ENCODE assay signal across 21 mouse cellular contexts in the genomic region with DNA sequence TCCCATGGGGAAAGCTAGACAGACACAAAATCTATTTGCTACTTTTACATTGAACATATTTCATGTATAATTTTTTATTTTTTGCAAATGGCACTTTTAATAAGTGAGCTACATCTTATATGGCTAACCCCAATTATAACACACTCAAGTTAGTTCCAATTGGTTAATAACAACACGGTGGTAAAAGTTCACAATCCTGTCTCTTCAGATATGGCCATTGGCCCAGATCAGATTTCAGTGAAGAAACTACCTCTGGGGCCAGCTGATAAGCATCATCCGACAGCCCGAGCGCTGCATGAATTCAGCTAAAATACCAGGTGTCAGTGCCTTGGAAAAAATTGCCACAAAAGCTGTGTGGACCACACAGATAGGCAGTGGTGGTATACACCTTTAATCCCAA. TPM values are rescaled to one million over a fixed set of nuclear protein-coding genes. Genes with fewer than 3 reads are reported as not detected.
DNase-seq lines count a peak whose midpoint lies in the region; ATAC-seq and TF ChIP-seq lines count a peak whose summit lies in the region.
"Had no signal": no experiment of that assay in that cellular context is flagged by ENCODE, and none has a peak within 500 bp of the region (broad histone marks: within the 10 kb centered on the region; RNA-seq: fewer than 3 reads in every experiment).

No protein-coding gene starts in this region.

- TF ChIP-seq POLR2A in liver, adult 2 months (IDR thresholded peaks at IDR 0.05; ENCODE audit: extremely low read depth, insufficient read depth, low read length), result no peak
- no peak for TF ChIP-seq POLR2A in MEL (IDR thresholded peaks at IDR 0.05; ENCODE audit: control insufficient read depth in 1 of 2, insufficient read depth in 1 of 2, low read depth in 1 of 2, low read length in 2 of 2, poor library complexity in 1 of 2)

- ATAC-seq in liver, embryonic 12.5 days, result no peak
- ATAC-seq in G1E (ENCODE audit: extremely low read depth, insufficient number of reproducible peaks, low FRiP score, poor library complexity, severe bottlenecking), result peak; percentile 62; the same call in 1 of the 2 replicates
- ATAC-seq: activated CD4-positive, CD25-positive, alpha-beta regulatory T cell, adult 4 months; CD4-positive, CD25-positive, alpha-beta regulatory T cell, adult 4 months; Patski had no signal

- peak; percentile 55 for DNase-seq in liver, adult 2 months (ENCODE audit: extremely low read depth, low read depth, low spot score)
- DNase-seq in G1E (ENCODE audit: low spot score) (no peak), MEL (ENCODE audit: low read depth, low spot score) (no peak)
- DNase-seq in kidney, postnatal 25 days, result no peak
- DNase-seq in layer of hippocampus, adult 9-10 months (ENCODE audit: low spot score), result no peak
- DNase-seq: adrenal gland, adult 8-10 months; adrenal gland, postnatal 10 days; adrenal gland, postnatal 14 days; adrenal gland, postnatal 25 days; adrenal gland, postnatal 36 days; B cell, adult 2 months; cerebellum, adult 11 months; cerebellum, adult 11-12 months; cerebellum, adult 18-20 months; cerebellum, adult 2 months; cerebellum, adult 8-10 months had no signal

- no peak for TF ChIP-seq RAD21 in MEL (IDR thresholded peaks at IDR 0.05; ENCODE audit: low read depth, low read length)

- no peaks in the 10 kb centered on the region for H3K27me3 ChIP-seq in liver, adult 2 months (ENCODE audit: control insufficient read depth, insufficient read depth, low read length)
- no peaks in the 10 kb centered on the region for H3K27me3 ChIP-seq in liver, embryonic 12.5 days (replicated peaks)
- H3K27me3 ChIP-seq in G1E (ENCODE audit: insufficient read depth, low read length) (no peaks in the 10 kb centered on the region), MEL (ENCODE audit: control insufficient read depth in 1 of 2, insufficient read depth in 2 of 2, low read length in 2 of 2) (no peaks in the 10 kb centered on the region)
- H3K27me3 ChIP-seq: Patski had no signal

- H3K9me3 ChIP-seq in liver, embryonic 12.5 days (replicated peaks), result no peaks in the 10 kb centered on the region
- H3K9me3 ChIP-seq in G1E (replicated peaks) (no peaks in the 10 kb centered on the region), MEL (replicated peaks; ENCODE audit: insufficient read depth, low read length) (no peaks in the 10 kb centered on the region)

- H3K4me2 ChIP-seq in liver, embryonic 12.5 days, result no peak overlapping the region

- H3K4me1 ChIP-seq in liver, adult 2 months (ENCODE audit: control insufficient read depth, insufficient read depth, low read length), result peaks cover 5% of the 10 kb centered on the region; the same call in 1 of the 2 replicates
- H3K4me1 ChIP-seq in liver, embryonic 12.5 days, result 0 out of 2 replicates have a peak, but pooled peaks cover 8% of the 10 kb centered on the region
- H3K4me1 ChIP-seq in G1E (ENCODE audit: insufficient read depth, low read depth, low read length) (peaks cover 25% of the 10 kb centered on the region), MEL (ENCODE audit: control insufficient read depth in 1 of 2, insufficient read depth in 2 of 2, low read length in 2 of 2) (peaks cover 0 to 4% of the 10 kb centered on the region in 2 experiments; a peak in 2 of 4 replicates)

- peaks cover 9% of the 10 kb centered on the region; the same call in 1 of the 2 replicates for H3K36me3 ChIP-seq in liver, adult 2 months (ENCODE audit: control insufficient read depth, insufficient read depth, low read length)
- H3K36me3 ChIP-seq in liver, embryonic 12.5 days, result peaks cover 9% of the 10 kb centered on the region; the same call in 1 of the 2 replicates
- H3K36me3 ChIP-seq in G1E (replicated peaks) (peaks cover 11% of the 10 kb centered on the region), MEL (ENCODE audit: control insufficient read depth in 1 of 2, insufficient read depth in 2 of 2, low read length in 2 of 2) (peaks cover 0 to 4% of the 10 kb centered on the region in 2 experiments; a peak in 2 of 4 replicates)

- no peak overlapping the region for H3K9ac ChIP-seq in liver, adult 2 months (ENCODE audit: low read depth, low read length)
- no peak overlapping the region for H3K9ac ChIP-seq in liver, embryonic 12.5 days
- no peak overlapping the region for H3K9ac ChIP-seq in MEL (ENCODE audit: control insufficient read depth, low read depth, low read length, poor library complexity, severe bottlenecking)

- H3K79me2 ChIP-seq in liver, adult 2 months (ENCODE audit: control insufficient read depth, insufficient read depth, low read length), result peaks cover 5% of the 10 kb centered on the region; the same call in 1 of the 2 replicates
- no peaks in the 10 kb centered on the region for H3K79me2 ChIP-seq in MEL (ENCODE audit: control insufficient read depth, insufficient read depth, low read length, poor library complexity)

- H3K27ac ChIP-seq in liver, adult 2 months (replicated peaks; ENCODE audit: insufficient read depth, low read depth, low read length), result no peak overlapping the region
- H3K27ac ChIP-seq in liver, embryonic 12.5 days, result no peak overlapping the region
- H3K27ac ChIP-seq in MEL (ENCODE audit: control insufficient read depth, low read depth, low read length), result no peak overlapping the region

- no peak for TF ChIP-seq CTCF in liver, adult 2 months (IDR thresholded peaks at IDR 0.05; ENCODE audit: low read depth, low read length)
- no peak for TF ChIP-seq CTCF in G1E (IDR thresholded peaks at IDR 0.05; ENCODE audit: low read depth, low read length)
- TF ChIP-seq CTCF in MEL (IDR thresholded peaks at IDR 0.05 in 2 of 3, conservative IDR thresholded peaks at IDR 0.05 in 1 of 3; ENCODE audit: control insufficient read depth in 1 of 3, insufficient read depth in 1 of 3, low read depth in 2 of 3, low read length in 3 of 3, poor library complexity in 1 of 3, severe bottlenecking in 1 of 3), result no peak

- TF ChIP-seq EP300 in MEL (IDR thresholded peaks at IDR 0.05; ENCODE audit: low read depth in 1 of 2, low read length in 2 of 2), result no peak

- no peak overlapping the region for H3K4me3 ChIP-seq in liver, adult 2 months (ENCODE audit: insufficient read depth, low read depth, low read length)
- no peak overlapping the region for H3K4me3 ChIP-seq in liver, embryonic 12.5 days
- no peak overlapping the region for H3K4me3 ChIP-seq in G1E (ENCODE audit: low read depth, low read length)
- H3K4me3 ChIP-seq in MEL (ENCODE audit: control insufficient read depth in 1 of 2, insufficient read depth in 1 of 2, low read depth in 2 of 2, low read length in 2 of 2), result no peak overlapping the region

- WGBS in liver, adult 2 months, result 26% methylated on average over 4 of the region's 4 CpGs
- WGBS in liver, embryonic 12.5 days (ENCODE audit: insufficient replicate concordance), result 40% methylated on average over 4 of the region's 4 CpGs

TF ChIP-seq in MEL, 35 proteins besides CTCF, POLR2A, EP300 and RAD21:
- TF ChIP-seq MAX (IDR thresholded peaks at IDR 0.05; ENCODE audit: low read length), result no peak
- 0 out of 2 replicates have a peak, but pooled peaks have one; percentile 30 for TF ChIP-seq TCF12 (IDR thresholded peaks at IDR 0.05; ENCODE audit: low read depth, low read length)

RNA-seq across cellular contexts. Expression of gene Plekha8, which starts 7.2 kb away (rescaled TPM):
- total RNA-seq in liver, adult 2 months (2014; rRNA removed), result 13.0 and 13.4 TPM in 2 replicates
- polyA plus RNA-seq in liver, adult 2 months (2012; rRNA removed), result 3.6 and 5.2 TPM in 2 replicates
- 5.0 TPM in 2 replicates for polyA plus RNA-seq in liver, embryonic 12.5 days (2016; fragmentation: Nextera tagmentation; extraction: Ambion mirVana)
- total RNA-seq in G1E (2014; fragmentation: Nextera tagmentation) (14.3 and 16.2 TPM in 2 replicates), G1E (2017) (14.2 and 14.7 TPM in 2 replicates), MEL (2012; rRNA removed) (16.6 and 16.8 TPM in 2 replicates)
- polyA plus RNA-seq in G1E (2012) (1.5 and 1.7 TPM in 2 replicates), MEL (2012; ENCODE audit: insufficient read depth in 1 of 2, insufficient read length in 2 of 2, low read depth in 1 of 2, low replicate concordance in 2 of 2, missing spikeins in 1 of 2) (10 to 100 TPM in 1 of 2 experiments, not detected in 1; 11.6 TPM)

RNA-seq across cellular contexts. Expression of gene Fkbp14, which starts 9.4 kb away (rescaled TPM):
- total RNA-seq in liver, adult 2 months (2014; rRNA removed), result 4.6 and 5.0 TPM in 2 replicates
- polyA plus RNA-seq in liver, adult 2 months (2012; rRNA removed), result 2.0 and 2.4 TPM in 2 replicates
- 5.9 and 6.2 TPM in 2 replicates for polyA plus RNA-seq in liver, embryonic 12.5 days (2016; fragmentation: Nextera tagmentation; extraction: Ambion mirVana)
- total RNA-seq in G1E (2014; fragmentation: Nextera tagmentation), result 5.2 and 6.7 TPM in 2 replicates
- 2.1 and 2.5 TPM in 2 replicates for total RNA-seq in G1E (2017)
- polyA plus RNA-seq in G1E (2012), result 0.03 and 0.11 TPM in 2 replicates
- 0.65 and 1.5 TPM in 2 replicates for total RNA-seq in MEL (2012; rRNA removed)
- 1 to 10 TPM in 1 of 2 experiments, not detected in 1; 1.8 TPM for polyA plus RNA-seq in MEL (2012; ENCODE audit: insufficient read depth in 1 of 2, insufficient read length in 2 of 2, low read depth in 1 of 2, low replicate concordance in 2 of 2, missing spikeins in 1 of 2)
- polyA plus RNA-seq: activated CD4-positive, CD25-positive, alpha-beta regulatory T cell, adult 4 months; CD4-positive, CD25-positive, alpha-beta regulatory T cell, adult 4 months had no signal

RNA-seq across cellular contexts. Expression of gene Scrn1, which starts 21.4 kb away (rescaled TPM):
- under 0.01 and 0.20 TPM in 2 replicates for total RNA-seq in liver, adult 2 months (2014; rRNA removed)
- polyA plus RNA-seq in liver, adult 2 months (2012; rRNA removed), result not detected in 2 replicates
- 0.60 and 0.68 TPM in 2 replicates for polyA plus RNA-seq in liver, embryonic 12.5 days (2016; fragmentation: Nextera tagmentation; extraction: Ambion mirVana)
- total RNA-seq in G1E (2014; fragmentation: Nextera tagmentation), result not detected in 2 replicates
- total RNA-seq in G1E (2017), result 0.23 and 0.55 TPM in 2 replicates
- not detected in 2 replicates for polyA plus RNA-seq in G1E (2012)
- not detected in 2 replicates for total RNA-seq in MEL (2012; rRNA removed)
- not detected for polyA plus RNA-seq in MEL (2012; ENCODE audit: insufficient read depth in 1 of 2, insufficient read length in 2 of 2, low read depth in 1 of 2, low replicate concordance in 2 of 2, missing spikeins in 1 of 2)
- total RNA-seq: CH12.LX had no signal
- polyA plus RNA-seq: activated CD4-positive, CD25-positive, alpha-beta regulatory T cell, adult 4 months had no signal
